Comparison of ENCODE assay signal across 7 mouse cellular contexts in genomic region chrX:94365381-94365925, GRCm38 (mm10). TPM values are rescaled to one million over a fixed set of nuclear protein-coding genes. Genes with fewer than 3 reads are reported as not detected.
A peak's percentile ranks its signal among the peaks of the same experiment; 100 is the strongest.
DNase-seq lines count a peak whose midpoint lies in the region; ATAC-seq and TF ChIP-seq lines count a peak whose summit lies in the region.

No protein-coding gene starts in this region.

- H3K9ac ChIP-seq in lung, embryonic 16.5 days (ENCODE audit: low read length) = no peak overlapping the region
- no peak overlapping the region for H3K9ac ChIP-seq in forebrain, embryonic 12.5 days
- no peak overlapping the region for H3K9ac ChIP-seq in limb, embryonic 11.5 days (ENCODE audit: low read length)

- no peak overlapping the region for H3K27ac ChIP-seq in lung, embryonic 16.5 days (ENCODE audit: low read length)
- no peak overlapping the region for H3K27ac ChIP-seq in forebrain, embryonic 12.5 days
- no peak overlapping the region for H3K27ac ChIP-seq in limb, embryonic 11.5 days (replicated peaks; ENCODE audit: low read depth, low read length)
- no peak overlapping the region for H3K27ac ChIP-seq in small intestine, adult 2 months (ENCODE audit: insufficient read depth, low read depth, low read length)

- peak overlapping the region; percentile 51; the same call in 1 of the 2 replicates for H3K4me2 ChIP-seq in lung, embryonic 16.5 days (ENCODE audit: low read depth, low read length)
- peak overlapping the region; percentile 46 for H3K4me2 ChIP-seq in forebrain, embryonic 12.5 days
- H3K4me2 ChIP-seq in limb, embryonic 11.5 days (ENCODE audit: low read depth, severe bottlenecking) = peak overlapping the region; percentile 33; the same call in 1 of the 2 replicates

- peaks cover 38% of the 10 kb centered on the region for H3K27me3 ChIP-seq in lung, embryonic 16.5 days (ENCODE audit: control insufficient read depth, insufficient read depth, low read depth, low read length)
- peaks cover 68% of the 10 kb centered on the region for H3K27me3 ChIP-seq in forebrain, embryonic 12.5 days
- peaks cover 32% of the 10 kb centered on the region for H3K27me3 ChIP-seq in limb, embryonic 11.5 days (ENCODE audit: control insufficient read depth, insufficient read depth, low read length)
- peaks cover 12% of the 10 kb centered on the region for H3K27me3 ChIP-seq in small intestine, adult 2 months (ENCODE audit: control insufficient read depth, insufficient read depth, low read length)

- 21% methylated on average over 14 of the region's 14 CpGs for WGBS in lung, embryonic 16.5 days
- WGBS in forebrain, embryonic 12.5 days = 29% methylated on average over 13 of the region's 14 CpGs
- WGBS in limb, embryonic 11.5 days = 26% methylated on average over 14 of the region's 14 CpGs
- 25% methylated on average over 14 of the region's 14 CpGs for WGBS in small intestine, adult 2 months

- TF ChIP-seq POLR2A in small intestine, adult 2 months (IDR thresholded peaks at IDR 0.05; ENCODE audit: low read depth, low read length) = no peak

- H3K4me1 ChIP-seq in lung, embryonic 16.5 days (replicated peaks; ENCODE audit: control insufficient read depth, insufficient read depth, low read length) = no peaks in the 10 kb centered on the region
- peaks cover 4% of the 10 kb centered on the region for H3K4me1 ChIP-seq in forebrain, embryonic 12.5 days
- no peaks in the 10 kb centered on the region for H3K4me1 ChIP-seq in limb, embryonic 11.5 days (ENCODE audit: control insufficient read depth, insufficient read depth, low read length)
- H3K4me1 ChIP-seq in small intestine, adult 2 months (ENCODE audit: control insufficient read depth, insufficient read depth, insufficient read length, low read length) = no peaks in the 10 kb centered on the region

- no peak overlapping the region for H3K4me3 ChIP-seq in lung, embryonic 16.5 days (ENCODE audit: low read length)
- peak overlapping the region; percentile 54 for H3K4me3 ChIP-seq in forebrain, embryonic 12.5 days (replicated peaks)
- H3K4me3 ChIP-seq in limb, embryonic 11.5 days (ENCODE audit: low read depth, low read length) = peak overlapping the region; percentile 14
- 0 out of 2 replicates have a peak overlapping the region, but pooled peaks have one; percentile 40 for H3K4me3 ChIP-seq in small intestine, adult 2 months (ENCODE audit: low read depth, low read length)

- H3K36me3 ChIP-seq in lung, embryonic 16.5 days (ENCODE audit: control insufficient read depth, insufficient read depth, low read length) = no peaks in the 10 kb centered on the region
- H3K36me3 ChIP-seq in forebrain, embryonic 12.5 days (replicated peaks) = no peaks in the 10 kb centered on the region
- no peaks in the 10 kb centered on the region for H3K36me3 ChIP-seq in limb, embryonic 11.5 days (ENCODE audit: control insufficient read depth, insufficient read depth, low read length)
- no peaks in the 10 kb centered on the region for H3K36me3 ChIP-seq in small intestine, adult 2 months (ENCODE audit: control insufficient read depth, insufficient read depth, low read length)

- H3K9me3 ChIP-seq in lung, embryonic 16.5 days (ENCODE audit: control insufficient read depth, low read length) = no peaks in the 10 kb centered on the region
- H3K9me3 ChIP-seq in forebrain, embryonic 12.5 days = no peaks in the 10 kb centered on the region
- no peaks in the 10 kb centered on the region for H3K9me3 ChIP-seq in limb, embryonic 11.5 days (ENCODE audit: control insufficient read depth, low read length)

- DNase-seq in lung, postnatal 36 days = no peak
- DNase-seq in limb, embryonic 11.5 days (ENCODE audit: low spot score) = peak; percentile 37
- DNase-seq in adrenal gland, postnatal 4 days (ENCODE audit: low spot score in 2 of 2) = no peak
- DNase-seq in left cerebral cortex, adult 9 months (ENCODE audit: low spot score in 2 of 2) = no peak

- no peak for ATAC-seq in lung, embryonic 16.5 days (ENCODE audit: low read depth)
- no peak for ATAC-seq in forebrain, embryonic 12.5 days (ENCODE audit: low FRiP score)
- no peak for ATAC-seq in limb, embryonic 11.5 days (ENCODE audit: insufficient number of reproducible peaks, low FRiP score, low TSS enrichment, low read depth)

- TF ChIP-seq CTCF in small intestine, adult 2 months (IDR thresholded peaks at IDR 0.05; ENCODE audit: extremely low read depth, insufficient read length, insufficient replicate concordance, low read depth, low read length) = no peak

RNA-seq across cellular contexts. Expression of gene Fam90a1b, which starts 1.1 kb away (rescaled TPM):
- polyA plus RNA-seq in lung, embryonic 16.5 days (2015; fragmentation: Nextera tagmentation; extraction: Ambion mirVana) = not detected in 2 replicates
- 0.10 and 0.14 TPM in 2 replicates for polyA plus RNA-seq in forebrain, embryonic 12.5 days (2016; fragmentation: Nextera tagmentation; extraction: Ambion mirVana)
- polyA plus RNA-seq in limb, embryonic 11.5 days (2014; fragmentation: Nextera tagmentation; extraction: Ambion mirVana) = 0.19 and 0.26 TPM in 2 replicates
- not detected in 2 replicates for polyA plus RNA-seq in small intestine, adult 2 months (2012; rRNA removed)
- total RNA-seq in adrenal gland, postnatal 4 days (2021) = not detected

RNA-seq across cellular contexts. Expression of gene Apoo, which starts 1.5 kb away (rescaled TPM):
- polyA plus RNA-seq in lung, embryonic 16.5 days (2015; fragmentation: Nextera tagmentation; extraction: Ambion mirVana) = 62.6 and 69.4 TPM in 2 replicates
- polyA plus RNA-seq in forebrain, embryonic 12.5 days (2016; fragmentation: Nextera tagmentation; extraction: Ambion mirVana) = 118 and 125 TPM in 2 replicates
- polyA plus RNA-seq in limb, embryonic 11.5 days (2014; fragmentation: Nextera tagmentation; extraction: Ambion mirVana) = 107 and 116 TPM in 2 replicates
- 1.8 and 2.4 TPM in 2 replicates for polyA plus RNA-seq in small intestine, adult 2 months (2012; rRNA removed)
- 10 to 100 TPM; 46.3 to 54.9 TPM for total RNA-seq in adrenal gland, postnatal 4 days (2021)

Comparison
In these comparisons a context has a peak if more than half of its experiments do, and no peak if none do; other contexts are left out.
1. RNA of gene Apoo, which starts 1.5 kb away (polyA plus RNA-seq): 118 to 125 TPM in forebrain, embryonic 12.5 days, 107 to 116 TPM in limb, embryonic 11.5 days and 62.6 to 69.4 TPM in lung, embryonic 16.5 days; 1.8 to 2.4 TPM in small intestine, adult 2 months; every median in the first group is over 10 times any median in the second.
2. Peak in every context shown above with its lines, with median percentiles within 50 percentile points of each other: H3K4me2 ChIP-seq.